Mouse (Mus musculus) duodenum, adult 2 months (tissue): Measurements from ENCODE around the gene Olfr382. TPM values are rescaled to one million over a fixed set of nuclear protein-coding genes. Genes with fewer than 3 reads are reported as not detected.

Experiments used
- polyA plus RNA-seq: library from polyadenylated mRNA; depleted of rRNA; stranded (reverse); fragments of >200 nt; gene quantifications from 2 replicates; pipeline ENCODE4 v1.2.3, GENCODE M21; 2012; ENCODE audit warnings: low replicate concordance; rRNA removed

Olfr382 gene
- not detected in 2 replicates for polyA plus RNA-seq

DNA sequence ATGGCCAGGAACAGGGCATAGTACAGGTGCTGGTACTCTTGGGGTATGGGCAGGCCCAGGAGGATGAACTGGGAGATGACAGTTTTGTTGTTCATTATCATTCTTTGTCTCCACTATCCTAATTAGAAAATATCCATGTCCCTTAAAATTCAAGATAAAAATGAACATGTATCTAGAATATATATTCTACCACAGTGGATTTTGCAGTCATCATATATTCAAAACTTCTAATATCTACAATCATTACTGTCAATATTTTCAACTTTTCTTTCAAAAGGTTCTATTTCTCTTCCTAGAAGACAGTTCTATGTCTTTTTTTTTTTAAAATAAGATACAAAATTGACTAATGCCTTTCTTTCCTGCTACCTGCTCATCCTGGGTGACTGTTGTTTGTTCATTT, at the start of gene Olfr382:
Gene Olfr382, minus strand, starts transcription at position 101 of the 400 bp plus-strand sequence.

DNA sequence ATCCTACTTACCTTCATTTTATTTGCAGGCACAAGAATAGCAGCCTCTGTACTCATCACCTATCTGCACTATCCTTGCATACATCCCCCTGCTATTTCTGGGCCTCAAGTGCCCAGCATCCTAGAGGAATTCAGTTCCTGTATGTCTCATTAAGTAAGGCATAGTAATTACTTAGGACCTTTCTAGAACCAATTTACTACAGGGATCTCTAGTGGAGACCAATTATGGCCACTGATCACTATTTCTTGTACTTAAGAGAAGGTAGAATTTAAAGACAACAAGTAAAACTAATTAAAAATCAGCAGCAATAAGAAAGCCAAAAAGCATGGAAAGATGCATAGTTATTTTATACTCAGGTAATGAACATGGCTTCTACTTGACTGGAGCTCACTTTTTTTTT, 25.5 kb downstream of the Olfr382 start, which contains the start of gene Olfr381:
Gene Olfr381, minus strand, starts transcription at position 101 of the 400 bp plus-strand sequence.

Other genes with a start within 250 kb of the Olfr382 start
- 0.12 and 0.38 TPM in 2 replicates for gene Trpv3, start 249.8 kb downstream of the Olfr382 start, polyA plus RNA-seq
- 0.82 and 5.1 TPM in 2 replicates for gene Aspa, start 187.6 kb downstream of the Olfr382 start, polyA plus RNA-seq
- not detected in 2 replicates for gene Gm49340, start 187.5 kb downstream of the Olfr382 start, polyA plus RNA-seq
- not detected in 2 replicates for gene Spata22, start 187.5 kb downstream of the Olfr382 start, polyA plus RNA-seq
- gene Olfr20, start 166.4 kb downstream of the Olfr382 start, polyA plus RNA-seq: 0.12 TPM in 1 of 2 replicates, not detected in the other
- gene Olfr376, start 146.0 kb downstream of the Olfr382 start, polyA plus RNA-seq: not detected in 2 replicates
- not detected in 2 replicates for gene Olfr1, start 117.6 kb downstream of the Olfr382 start, polyA plus RNA-seq
- gene Olfr378, start 88.7 kb downstream of the Olfr382 start, polyA plus RNA-seq: not detected in 2 replicates
- not detected in 2 replicates for gene Olfr380, start 59.7 kb downstream of the Olfr382 start, polyA plus RNA-seq
- gene Olfr381, start 25.6 kb downstream of the Olfr382 start, polyA plus RNA-seq: not detected in 2 replicates
- gene Olfr385, start 75.8 kb upstream of the Olfr382 start, polyA plus RNA-seq: not detected in 2 replicates
- gene Olfr384, start 81.4 kb upstream of the Olfr382 start, polyA plus RNA-seq: not detected in 2 replicates
- not detected in 2 replicates for gene Zfp735, start 171.6 kb upstream of the Olfr382 start, polyA plus RNA-seq